Mouse (Mus musculus) CH12.LX (cell line): ENCODE measurements around the gene Cdkn1b. TPM values are rescaled to one million over a fixed set of nuclear protein-coding genes. Genes with fewer than 3 reads are reported as not detected.

Experiments
- DNase-seq: peaks from one replicate; pipeline ENCODE4 v3.0.0-alpha.2; 2013; ENCODE audit errors: extremely low read depth
- H3K27ac ChIP-seq: 2 replicates; pipeline ENCODE4 v1.5.1; 2012; ENCODE audit warnings: low read depth, mild to moderate bottlenecking, control low read depth, moderate library complexity; ENCODE audit not compliant: insufficient read depth
- H3K27me3 ChIP-seq: replicated peaks from 2 replicates; pipeline ENCODE3; 2012; ENCODE audit warnings: inconsistent platforms
- H3K36me3 ChIP-seq, 2 experiments: replicated peaks in 1 of 2; 2 replicates each; pipeline versions ENCODE3 to v1.6.1; 2012; ENCODE audit warnings: inconsistent platforms in 1 of 2, low read length in 1 of 2, mild to moderate bottlenecking in 1 of 2, mixed read lengths in 1 of 2, moderate library complexity in 1 of 2; ENCODE audit not compliant: control insufficient read depth in 1 of 2, insufficient read depth in 1 of 2
- H3K4me1 ChIP-seq, 2 experiments: 2 replicates each; pipeline ENCODE4 v1.6.1; 2012; ENCODE audit warnings: inconsistent platforms in 1 of 2, moderate library complexity in 1 of 2; ENCODE audit not compliant: insufficient read depth in 2 of 2, control insufficient read depth in 1 of 2
- H3K4me2 ChIP-seq: 2 replicates; pipeline ENCODE4 v1.6.1; 2012; ENCODE audit warnings: low read depth, mild to moderate bottlenecking, control low read depth; ENCODE audit not compliant: poor library complexity, insufficient read depth, severe bottlenecking
- H3K4me3 ChIP-seq, 3 experiments: fragments of 150-350 bp in 1 of 3; sonication (generic) in 1 of 3; replicated peaks in 1 of 3; 2 replicates each; pipeline versions ENCODE3 to v1.5.1; 2011 to 2012; ENCODE audit warnings: low read depth in 2 of 3, low read length in 2 of 3, mild to moderate bottlenecking in 2 of 3, moderate library complexity in 2 of 3, control low read depth in 1 of 3, improper control_type of control experiment in 1 of 3, inconsistent platforms in 1 of 3, mixed read lengths in 1 of 3; ENCODE audit not compliant: poor library complexity in 1 of 3
- H3K79me2 ChIP-seq: replicated peaks from 2 replicates; pipeline ENCODE4 v1.6.1; 2012; ENCODE audit warnings: mild to moderate bottlenecking, moderate library complexity; ENCODE audit not compliant: control insufficient read depth, poor library complexity, insufficient read depth, severe bottlenecking; ENCODE audit errors: extremely low read depth
- H3K9ac ChIP-seq: 2 replicates; pipeline ENCODE4 v1.6.1; 2012; ENCODE audit warnings: low read depth, mild to moderate bottlenecking, control low read depth, moderate library complexity; ENCODE audit not compliant: insufficient read depth
- H3K9me3 ChIP-seq: replicated peaks from 2 replicates; pipeline ENCODE3; 2012; ENCODE audit warnings: low read length, inconsistent platforms, mixed read lengths
- CHD2 ChIP-seq: IDR thresholded peaks from 2 replicates; pipeline ENCODE4 v1.6.1; 2011; ENCODE audit warnings: low read length, improper control_type of control experiment
- E2F4 ChIP-seq: IDR thresholded peaks from 2 replicates; pipeline ENCODE4 v1.6.1; 2011; ENCODE audit warnings: low read depth, low read length, improper control_type of control experiment; ENCODE audit not compliant: insufficient replicate concordance
- ELF1 ChIP-seq: IDR thresholded peaks from 2 replicates; pipeline ENCODE4 v1.6.1; 2014; ENCODE audit warnings: low read depth, mild to moderate bottlenecking, inconsistent platforms, low read length, improper control_type of control experiment
- EP300 ChIP-seq: IDR thresholded peaks from 2 replicates; pipeline ENCODE4 v1.6.1; 2011; ENCODE audit warnings: low read length, improper control_type of control experiment
- ETS1 ChIP-seq: conservative IDR thresholded peaks from 2 replicates; pipeline ENCODE4 v1.6.1; 2012; ENCODE audit warnings: low read depth, mild to moderate bottlenecking, inconsistent platforms, low read length, improper control_type of control experiment, moderate library complexity
- GABPA ChIP-seq: IDR thresholded peaks from 2 replicates; pipeline ENCODE4 v1.6.1; 2012; ENCODE audit warnings: low read depth, low read length, improper control_type of control experiment, inconsistent platforms; ENCODE audit not compliant: insufficient replicate concordance
- HCFC1 ChIP-seq: IDR thresholded peaks from 2 replicates; pipeline ENCODE4 v1.6.1; 2012; ENCODE audit warnings: low read depth, mild to moderate bottlenecking, inconsistent platforms, low read length, improper control_type of control experiment
- IRF4 ChIP-seq: IDR thresholded peaks from 2 replicates; pipeline ENCODE4 v1.6.1; 2014; ENCODE audit warnings: low read depth, mild to moderate bottlenecking, inconsistent platforms, low read length, improper control_type of control experiment
- JUND ChIP-seq: conservative IDR thresholded peaks from 2 replicates; pipeline ENCODE4 v1.6.1; 2011; ENCODE audit warnings: low read depth, low read length, improper control_type of control experiment
- KAT2A ChIP-seq: IDR thresholded peaks from 2 replicates; pipeline ENCODE4 v1.6.1; 2012; ENCODE audit warnings: low read length, improper control_type of control experiment, inconsistent platforms; ENCODE audit not compliant: insufficient replicate concordance
- MAFK ChIP-seq: IDR thresholded peaks from 2 replicates; pipeline ENCODE4 v1.6.1; 2011; ENCODE audit warnings: low read length, improper control_type of control experiment; ENCODE audit not compliant: insufficient replicate concordance
- MAX ChIP-seq: IDR thresholded peaks from 2 replicates; pipeline ENCODE4 v1.6.1; 2011; ENCODE audit warnings: low read length, improper control_type of control experiment
- MAZ ChIP-seq: IDR thresholded peaks from 2 replicates; pipeline ENCODE4 v1.6.1; 2012; ENCODE audit warnings: low read depth, mild to moderate bottlenecking, inconsistent platforms, low read length, improper control_type of control experiment, moderate library complexity
- MEF2A ChIP-seq: IDR thresholded peaks from 2 replicates; pipeline ENCODE4 v1.6.1; 2014; ENCODE audit warnings: low read depth, mild to moderate bottlenecking, inconsistent platforms, low read length, improper control_type of control experiment, borderline replicate concordance
- MYC ChIP-seq: IDR thresholded peaks from 2 replicates; pipeline ENCODE4 v1.6.1; 2011; ENCODE audit warnings: low read depth, mild to moderate bottlenecking, improper control_type of control experiment, low read length
- NELFE ChIP-seq: IDR thresholded peaks from 2 replicates; pipeline ENCODE4 v1.6.1; 2011; ENCODE audit warnings: low read depth, low read length, improper control_type of control experiment
- NRF1 ChIP-seq: IDR thresholded peaks from 2 replicates; pipeline ENCODE4 v1.6.1; 2014; ENCODE audit warnings: low read depth, mild to moderate bottlenecking, inconsistent platforms, low read length, improper control_type of control experiment, moderate library complexity
- POLR2A ChIP-seq: IDR thresholded peaks from 2 replicates; pipeline ENCODE4 v1.6.1; 2011; ENCODE audit warnings: low read depth, mild to moderate bottlenecking, improper control_type of control experiment, low read length
- RAD21 ChIP-seq: IDR thresholded peaks from 2 replicates; pipeline ENCODE4 v1.6.1; 2011; ENCODE audit warnings: low read depth, mild to moderate bottlenecking, low read length, improper control_type of control experiment, moderate library complexity
- RCOR1 ChIP-seq: conservative IDR thresholded peaks from 2 replicates; pipeline ENCODE4 v1.6.1; 2012; ENCODE audit warnings: low read depth, mild to moderate bottlenecking, inconsistent platforms, low read length, improper control_type of control experiment
- SIN3A ChIP-seq: IDR thresholded peaks from 2 replicates; pipeline ENCODE4 v1.6.1; 2012; ENCODE audit warnings: low read length, improper control_type of control experiment, inconsistent platforms
- SMC3 ChIP-seq: IDR thresholded peaks from 2 replicates; pipeline ENCODE4 v1.6.1; 2011; ENCODE audit warnings: low read depth, low read length, improper control_type of control experiment
- TBP ChIP-seq: conservative IDR thresholded peaks from 2 replicates; pipeline ENCODE4 v1.6.1; 2011; ENCODE audit warnings: low read depth, low read length, improper control_type of control experiment
- UBTF ChIP-seq: IDR thresholded peaks from 2 replicates; pipeline ENCODE4 v1.6.1; 2012; ENCODE audit warnings: low read depth, mild to moderate bottlenecking, inconsistent platforms, low read length, improper control_type of control experiment, moderate library complexity
- USF2 ChIP-seq: conservative IDR thresholded peaks from 2 replicates; pipeline ENCODE4 v1.6.1; 2011; ENCODE audit warnings: low read depth, low read length, improper control_type of control experiment
- ZC3H11A ChIP-seq: IDR thresholded peaks from 2 replicates; pipeline ENCODE4 v1.6.1; 2012; ENCODE audit warnings: low read depth, mild to moderate bottlenecking, inconsistent platforms, low read length, improper control_type of control experiment
- ZMIZ1 ChIP-seq: IDR thresholded peaks from 2 replicates; pipeline ENCODE4 v1.6.1; 2012; ENCODE audit warnings: low read depth, mild to moderate bottlenecking, inconsistent platforms, low read length, improper control_type of control experiment
- ZNF384 ChIP-seq: IDR thresholded peaks from 2 replicates; pipeline ENCODE4 v1.6.1; 2012; ENCODE audit warnings: low read depth, low read length, improper control_type of control experiment, inconsistent platforms
- dilution Hi-C: fragments of 300-500 bp; cut with MboI; formaldehyde crosslinking; loops from 2 replicates; pipeline ENCODE4 v1.14.3; 2020; ENCODE audit warnings: low sequenced_read_pairs; ENCODE audit not compliant: extremely low pct_unique_long_range_greater_than_20kb, extremely low pct_ligation_motif_present
- in situ Hi-C: fragments of 300-500 bp; cut with MboI; formaldehyde crosslinking; loops from 3 replicates; pipeline ENCODE4 v1.14.3; 2019; ENCODE audit warnings: low sequenced_read_pairs, low pct_ligation_motif_present, low pct_unique_long_range_greater_than_20kb, mixed read lengths
- polyA plus RNA-seq: library from polyadenylated mRNA; unstranded; fragments of >175 nt; gene quantifications from 2 replicates; pipeline ENCODE4 v1.2.1, GENCODE M21; 2012; ENCODE audit warnings: low read depth; ENCODE audit not compliant: insufficient read length
- total RNA-seq, 2 experiments: library from RNA; depleted of rRNA; stranded (reverse); fragments of 300-350 nt in 1 of 2; fragments of >200 nt in 1 of 2; gene quantifications; 2 replicates each; pipeline ENCODE4 v1.2.3; 2012 to 2014

Cdkn1b gene
- total and polyA plus RNA-seq, 3 experiments: 19.2 to 23.5 (median 20.9) TPM

- Histone ChIP-seq H3K27ac (peak overlapping the region; percentile 97), H3K4me3 (peak overlapping the region; percentile 38 to 66 (median 56)), H3K4me2 (peak overlapping the region; percentile 53), H3K27me3 (no peaks in the 10 kb centered on the region), H3K9ac (peak overlapping the region; percentile 73), H3K4me1 (peaks cover 2 to 25% of the 10 kb centered on the region in 2 experiments; a peak in 3 of 4 replicates), H3K9me3 (no peaks in the 10 kb centered on the region), H3K79me2 (no peaks in the 10 kb centered on the region), H3K36me3 (peaks cover 0 to 5% of the 10 kb centered on the region in 2 experiments)
- TF ChIP-seq NRF1 (0 out of 2 replicates have a peak, but pooled peaks have one; percentile 2), HCFC1 (no peak), POLR2A (no peak), GABPA (no peak), EP300 (peak; percentile 72), CHD2 (0 out of 2 replicates have a peak, but pooled peaks have one; percentile 23), SMC3 (no peak), USF2 (no peak), MEF2A (no peak; the same call in 1 of the 2 replicates), ZC3H11A (no peak), IRF4 (peak; percentile 63; the same call in 1 of the 2 replicates), NELFE (no peak), MYC (0 out of 2 replicates have a peak, but pooled peaks have one; percentile 9), TBP (peak; percentile 89), ELF1 (no peak), ETS1 (0 out of 2 replicates have a peak, but pooled peaks have one; percentile 33)
- DNase-seq: peak; percentile 71
- in situ Hi-C loops (no loop called here), dilution Hi-C loops (no loop called here)
Observed at GRCm38 (mm10) chr6:134896570-134897436, 23.4 kb upstream of the Cdkn1b start.

DNA sequence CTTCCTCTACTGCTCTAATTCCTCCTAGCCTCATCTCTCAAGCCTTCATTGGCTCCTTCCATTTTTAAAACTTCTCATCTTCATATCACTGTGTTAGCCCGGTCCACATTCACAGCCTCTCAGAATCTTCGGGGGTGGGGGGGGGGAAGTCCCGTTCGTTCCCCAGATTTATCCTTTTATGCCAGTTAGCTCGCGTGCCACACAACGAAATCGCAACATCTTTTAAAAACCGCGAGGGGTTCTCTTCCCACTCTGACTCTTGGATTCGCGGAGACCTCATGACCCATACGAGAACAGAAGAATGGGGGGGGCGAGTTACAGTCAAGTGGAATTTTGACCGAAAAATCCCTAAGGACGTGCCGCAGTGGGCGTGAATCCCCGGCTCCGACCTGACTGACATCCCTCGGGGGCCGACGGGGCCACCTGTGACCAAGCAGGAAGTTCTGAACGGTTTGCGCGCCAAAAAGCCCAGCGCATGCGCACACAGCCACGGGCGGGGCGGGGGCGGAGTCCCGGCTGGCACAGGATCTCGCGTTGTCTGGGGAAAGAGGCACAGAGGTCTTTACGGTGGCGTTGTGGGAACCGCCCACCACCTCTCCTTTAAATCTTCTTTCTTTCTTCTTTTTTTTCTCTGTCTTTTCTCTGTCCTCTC, 22.6 kb upstream of the Cdkn1b start:
- in situ Hi-C loops: no loop called here
- peaks cover 2 to 25% of the 10 kb centered on the region in 2 experiments; a peak in 3 of 4 replicates for H3K4me1 ChIP-seq
- dilution Hi-C loops: no loop called here
- TF ChIP-seq RCOR1 (0 out of 2 replicates have a peak, but pooled peaks have one; percentile 34), RAD21 (no peak), ZNF384 (no peak), MAZ (peak; percentile 90), EP300 (peak; percentile 63), KAT2A (peak; percentile 92), E2F4 (peak; percentile 98), MAFK (0 out of 2 replicates have a peak, but pooled peaks have one; percentile 9), ETS1 (peak; percentile 87), ZMIZ1 (no peak; the same call in none of the 2 replicates), ZC3H11A (no peak), SIN3A (peak; percentile 83), ELF1 (peak; percentile 96), JUND (no peak), UBTF (no peak), CHD2 (peak; percentile 99), MAX (peak; percentile 91), NELFE (peak; percentile 94)

More for the DNA sequence above, 22.6 kb upstream of the Cdkn1b start:
- Histone ChIP-seq H3K4me2 (peak overlapping the region; percentile 53), H3K27ac (peak overlapping the region; percentile 97), H3K4me3 (peak overlapping the region; percentile 66 to 90 (median 72)), H3K9me3 (no peaks in the 10 kb centered on the region), H3K27me3 (no peaks in the 10 kb centered on the region), H3K36me3 (peaks cover 0 to 5% of the 10 kb centered on the region in 2 experiments), H3K9ac (peak overlapping the region; percentile 94), H3K79me2 (no peaks in the 10 kb centered on the region)
- DNase-seq: peak; percentile 97
